Mouse (Mus musculus) liver, embryonic 14.5 days (tissue): Measurements from ENCODE around the gene Gm10128. TPM values are rescaled to one million over a fixed set of nuclear protein-coding genes. Genes with fewer than 3 reads are reported as not detected.
"Not testable (repeated sequence)": the region's sequence is repeated elsewhere in the genome, so short reads cannot be mapped to it uniquely, and the experiment has no call there.

Source experiments
- ATAC-seq: fragments of 200-750 bp; cut with Nextera tagmentation; 2 replicates; pipeline ENCODE4 v1.8.0; 2017; ENCODE audit warnings: moderate number of reproducible peaks, mild to moderate bottlenecking, moderate library complexity; ENCODE audit not compliant: insufficient read depth
- DNase-seq, 3 experiments: peaks; one replicate each; pipeline ENCODE4 v3.0.0-alpha.2; 2012 to 2013; ENCODE audit warnings: low read depth in 3 of 3, low spot score in 3 of 3
- H3K27ac ChIP-seq: fragments of 300-500 bp; sonication (generic); 2 replicates; pipeline ENCODE4 v1.5.1; 2014; ENCODE audit warnings: moderate library complexity, mild to moderate bottlenecking, control low read depth, inconsistent platforms
- H3K27me3 ChIP-seq: fragments of 300-500 bp; sonication (generic); 2 replicates; pipeline ENCODE4 v1.6.1; 2014; ENCODE audit warnings: mild to moderate bottlenecking, low read length, moderate library complexity; ENCODE audit not compliant: control insufficient read depth, insufficient read depth
- H3K36me3 ChIP-seq: fragments of 300-500 bp; sonication (generic); replicated peaks from 2 replicates; pipeline ENCODE4 v1.6.1; 2014; ENCODE audit warnings: low read depth; ENCODE audit not compliant: control insufficient read depth, insufficient read depth
- H3K4me1 ChIP-seq, 2 experiments: fragments of 200-500 bp in 1 of 2; fragments of 300-500 bp in 1 of 2; sonication (generic) in 1 of 2; replicated peaks; 2 replicates each; pipeline ENCODE4 v1.6.1; 2012 to 2014; ENCODE audit warnings: antibody characterized with exemption in 1 of 2, inconsistent platforms in 1 of 2, low read length in 1 of 2; ENCODE audit not compliant: control insufficient read depth in 2 of 2, insufficient read depth in 2 of 2
- H3K4me2 ChIP-seq: fragments of 300-500 bp; sonication (generic); 2 replicates; pipeline ENCODE4 v1.6.1; 2014; ENCODE audit warnings: low read depth, mild to moderate bottlenecking, control low read depth, moderate library complexity
- H3K4me3 ChIP-seq, 2 experiments: fragments of 200-500 bp in 1 of 2; fragments of 300-500 bp in 1 of 2; sonication (generic) in 1 of 2; 2 replicates each; pipeline ENCODE4 v1.5.1; 2012 to 2014; ENCODE audit warnings: low read depth in 2 of 2, low read length in 2 of 2, mild to moderate bottlenecking in 2 of 2, control low read depth in 1 of 2, inconsistent platforms in 1 of 2, moderate library complexity in 1 of 2; ENCODE audit not compliant: insufficient read depth in 1 of 2
- H3K9ac ChIP-seq: fragments of 300-500 bp; sonication (generic); replicated peaks from 2 replicates; pipeline ENCODE4 v1.6.1; 2014; ENCODE audit warnings: mild to moderate bottlenecking, control low read depth, moderate library complexity
- H3K9me3 ChIP-seq: fragments of 300-500 bp; sonication (generic); 2 replicates; pipeline ENCODE4 v1.6.1; 2016; ENCODE audit warnings: low read length, mixed read lengths; ENCODE audit not compliant: control insufficient read depth
- WGBS: fragments of 180-500 bp; shearing (Covaris S2); extraction: QIAGEN DNeasy Blood & Tissue Kit; methylation state at CpG from one replicate; pipeline ENCODE4 v1.1.7; 2014; ENCODE audit not compliant: insufficient replicate concordance; 5-methylcytosine and 5-hydroxymethylcytosine counted together
- polyA plus RNA-seq, 2 experiments: library from polyadenylated mRNA; depleted of rRNA in 1 of 2; stranded (reverse) in 1 of 2; unstranded in 1 of 2; fragments of >200 nt; fragmentation: Nextera tagmentation in 1 of 2; extraction: Ambion mirVana in 1 of 2; gene quantifications; 2 replicates each; pipeline versions ENCODE4 v1.2.1 to v1.2.3; 2012 to 2014

Gene Gm10128
- not detected in 2 replicates for polyA plus RNA-seq (2012; rRNA removed)
- not detected in 2 replicates for polyA plus RNA-seq (2014; fragmentation: Nextera tagmentation; extraction: Ambion mirVana)

DNA sequence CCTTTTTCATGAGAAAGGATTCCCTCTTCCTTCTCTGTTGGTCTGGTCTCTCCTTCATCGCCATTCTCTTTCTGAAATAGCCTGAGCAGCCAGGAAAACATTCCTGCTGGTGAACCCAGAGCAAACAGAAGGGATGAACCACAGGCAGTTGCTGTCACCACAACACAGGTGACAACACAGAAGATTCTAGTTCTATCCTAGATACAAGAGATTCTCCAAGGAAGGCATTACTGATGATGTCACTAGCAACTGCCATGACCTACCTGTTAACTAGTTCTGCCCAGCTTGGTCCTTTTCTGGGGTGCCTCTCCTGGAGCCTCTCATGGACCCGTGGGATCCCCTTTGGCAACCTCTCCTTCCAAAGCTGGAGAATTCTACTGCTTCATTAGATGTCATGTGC lies at the start of gene Gm10128:
Gm10128 (minus strand) TSS at position 101 of the 400 bp plus-strand sequence.
- ATAC-seq, H3K9ac ChIP-seq, H3K9me3 ChIP-seq, H3K4me2 ChIP-seq, H3K4me3 ChIP-seq, H3K27me3 ChIP-seq, H3K27ac ChIP-seq, H3K4me1 ChIP-seq, DNase-seq, H3K36me3 ChIP-seq: not testable (repeated sequence)
- WGBS = no CpG with 5 or more reads among the region's 2 CpGs

DNA sequence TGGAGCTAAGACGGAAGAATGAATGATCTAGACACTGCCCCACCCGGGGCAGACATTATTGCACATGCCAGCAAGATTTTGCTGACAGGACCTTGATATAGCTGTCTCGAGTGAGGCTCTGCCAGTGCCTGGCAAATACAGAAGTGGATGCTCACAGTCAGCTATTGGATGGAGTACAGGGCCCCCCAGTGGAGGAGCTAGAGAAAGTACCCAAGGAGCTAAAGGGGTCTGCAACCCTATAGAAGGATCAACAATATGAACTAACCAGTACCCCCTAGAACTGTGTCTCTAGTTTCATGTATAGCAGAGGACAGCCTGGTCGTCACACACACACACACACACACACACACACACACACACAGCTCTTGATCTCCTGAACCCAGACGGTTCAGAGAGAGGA lies 37.4 kb upstream of the Gm10128 start:
- WGBS = 30% methylated on average over 5 of the region's 5 CpGs
- not testable (repeated sequence) for H3K4me1 ChIP-seq, H3K9me3 ChIP-seq, H3K27ac ChIP-seq, ATAC-seq, H3K36me3 ChIP-seq, DNase-seq, H3K4me2 ChIP-seq, H3K27me3 ChIP-seq, H3K4me3 ChIP-seq, H3K9ac ChIP-seq

DNA sequence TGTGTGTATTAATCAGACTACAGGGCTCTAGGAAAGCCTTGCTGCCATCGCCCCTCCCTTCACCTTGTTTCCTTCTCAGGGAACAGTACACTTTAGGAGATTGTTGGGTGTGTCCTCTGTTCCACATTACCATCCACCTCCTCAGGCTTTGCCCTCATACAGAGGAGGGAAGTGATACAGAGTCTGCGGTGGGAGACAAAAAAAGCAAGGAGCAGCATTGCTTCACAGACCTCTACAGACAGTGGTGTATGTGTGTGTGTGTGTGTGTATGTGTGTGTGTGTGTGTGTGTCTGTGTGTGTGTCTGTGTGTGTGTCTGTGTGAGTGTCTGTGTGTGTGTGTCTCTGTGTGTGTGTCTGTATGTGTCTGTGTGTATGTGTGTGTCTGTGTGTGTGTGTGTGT lies 18.7 kb upstream of the Gm10128 start:
- not testable (repeated sequence) for H3K4me2 ChIP-seq, ATAC-seq, H3K9me3 ChIP-seq, H3K27ac ChIP-seq, DNase-seq, H3K4me3 ChIP-seq, H3K4me1 ChIP-seq, H3K36me3 ChIP-seq, H3K27me3 ChIP-seq, H3K9ac ChIP-seq
- 62% methylated on average over 2 of the region's 2 CpGs for WGBS

DNA sequence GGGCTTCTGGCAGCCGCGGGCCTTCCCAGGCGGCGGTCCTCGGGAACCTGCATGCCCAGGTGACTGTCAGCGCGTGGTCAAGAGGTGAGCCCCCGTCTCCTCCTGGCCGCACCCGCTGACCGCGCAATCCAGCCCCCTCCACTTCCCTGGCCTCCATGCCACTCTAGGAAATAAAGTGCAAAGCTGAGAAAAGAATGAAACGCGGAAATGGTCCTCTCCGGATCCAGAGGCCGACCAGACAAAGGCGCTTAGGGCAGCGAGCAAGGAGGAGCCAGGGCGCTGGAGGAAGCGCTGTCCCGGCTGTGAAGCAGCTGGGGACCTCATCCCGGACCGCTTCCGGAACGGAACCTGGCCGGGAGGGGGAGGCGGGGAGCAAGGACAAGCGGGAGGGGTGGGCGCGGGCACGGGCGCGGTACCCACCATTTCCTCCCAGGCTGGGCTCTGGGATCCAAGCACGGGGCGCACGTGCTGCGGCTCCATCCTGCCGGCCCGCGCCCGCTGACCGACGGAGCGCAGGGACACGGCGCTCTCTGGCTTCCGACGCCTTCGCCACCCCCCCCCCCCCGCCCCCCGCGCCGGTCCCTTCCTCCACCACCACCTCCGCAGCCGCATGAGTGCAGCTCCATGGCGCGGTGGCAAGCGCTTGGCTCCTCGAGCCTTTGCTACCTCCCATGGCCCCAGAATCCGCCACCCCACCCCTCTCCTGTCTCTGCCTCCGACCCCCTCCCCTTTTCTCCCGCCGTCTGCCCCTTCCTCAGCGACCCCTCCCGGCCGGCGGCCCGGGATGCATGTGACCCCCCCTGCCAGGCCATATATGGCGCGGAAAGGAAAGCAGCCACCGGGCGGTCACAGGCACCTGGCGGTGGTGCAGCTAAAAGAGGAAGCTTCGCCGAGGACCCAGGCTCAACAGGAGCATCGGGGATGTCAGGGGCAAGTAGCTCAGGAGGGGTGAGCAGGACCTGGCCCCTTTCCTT lies 14.6 kb upstream of the Gm10128 start:
- not testable (repeated sequence) for H3K27me3 ChIP-seq, H3K9ac ChIP-seq, H3K27ac ChIP-seq, H3K9me3 ChIP-seq, H3K4me2 ChIP-seq, DNase-seq, H3K4me3 ChIP-seq, ATAC-seq, H3K36me3 ChIP-seq, H3K4me1 ChIP-seq
- WGBS = under 1% methylated on average over 39 of the region's 76 CpGs

DNA sequence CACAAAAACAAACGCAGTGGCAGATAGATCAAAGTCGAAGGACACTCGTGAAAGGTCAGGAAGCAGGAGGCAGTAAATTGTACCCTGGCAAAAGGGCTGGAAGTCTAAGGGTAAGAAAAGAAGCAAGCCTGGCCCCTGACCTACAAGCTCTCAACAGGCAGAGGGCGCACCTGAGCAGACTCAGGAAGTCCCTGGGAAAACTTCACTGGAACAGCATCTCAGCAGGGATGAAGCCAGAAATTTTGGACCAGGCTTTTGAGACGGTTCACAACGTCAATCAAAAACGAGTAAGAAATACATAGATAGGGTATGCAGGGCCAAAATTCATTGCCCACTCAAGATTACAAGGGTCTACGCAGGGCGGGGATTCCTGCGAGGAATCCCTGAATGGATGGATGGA lies 13.7 kb upstream of the Gm10128 start:
- H3K9ac ChIP-seq, H3K27me3 ChIP-seq, DNase-seq, H3K9me3 ChIP-seq, H3K4me1 ChIP-seq, H3K36me3 ChIP-seq, H3K4me2 ChIP-seq, ATAC-seq, H3K4me3 ChIP-seq, H3K27ac ChIP-seq: not testable (repeated sequence)
- 1% methylated on average over 6 of the region's 10 CpGs for WGBS

DNA sequence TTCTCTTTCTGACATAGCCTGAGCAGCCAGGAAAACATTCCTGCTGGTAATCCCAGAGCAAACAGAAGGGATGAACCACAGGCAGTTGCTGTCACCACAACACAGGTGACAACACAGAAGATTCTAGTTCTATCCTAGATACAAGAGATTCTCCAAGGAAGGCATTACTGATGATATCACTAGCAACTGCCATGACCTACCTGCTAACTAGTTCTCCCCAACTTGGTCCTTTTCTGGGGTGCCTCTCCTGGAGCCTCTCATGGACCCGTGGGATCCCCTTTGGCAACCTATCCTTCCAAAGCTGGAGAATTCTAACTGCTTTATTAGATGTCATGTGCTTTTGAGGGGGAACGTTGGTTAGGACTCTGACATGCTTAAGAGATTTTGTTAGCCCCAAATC lies 48.3 kb downstream of the Gm10128 start, which contains the start of gene Gm10338:
Gm10338 (minus strand) TSS at position 101 of the 400 bp plus-strand sequence.
- DNase-seq, H3K9ac ChIP-seq, H3K4me3 ChIP-seq, H3K27ac ChIP-seq, H3K36me3 ChIP-seq, H3K4me2 ChIP-seq, H3K27me3 ChIP-seq, H3K9me3 ChIP-seq, ATAC-seq, H3K4me1 ChIP-seq: not testable (repeated sequence)
- no CpG with 5 or more reads among the region's 2 CpGs for WGBS
